Mouse (Mus musculus) spleen, adult 2 months (tissue): Measurements from ENCODE around the gene Gp1ba.

Experiments used
- CTCF ChIP-seq: fragments of 200-500 bp; IDR thresholded peaks from 2 replicates; pipeline ENCODE4 v1.5.1; 2011; ENCODE audit warnings: mild to moderate bottlenecking, inconsistent platforms; ENCODE audit not compliant: insufficient read depth, insufficient read length, insufficient replicate concordance; ENCODE audit errors: extremely low read depth
- POLR2A ChIP-seq: fragments of 200-500 bp; IDR thresholded peaks from 2 replicates; pipeline ENCODE4 v1.6.1; 2011; ENCODE audit warnings: low read depth, low read length, inconsistent platforms

DNA sequence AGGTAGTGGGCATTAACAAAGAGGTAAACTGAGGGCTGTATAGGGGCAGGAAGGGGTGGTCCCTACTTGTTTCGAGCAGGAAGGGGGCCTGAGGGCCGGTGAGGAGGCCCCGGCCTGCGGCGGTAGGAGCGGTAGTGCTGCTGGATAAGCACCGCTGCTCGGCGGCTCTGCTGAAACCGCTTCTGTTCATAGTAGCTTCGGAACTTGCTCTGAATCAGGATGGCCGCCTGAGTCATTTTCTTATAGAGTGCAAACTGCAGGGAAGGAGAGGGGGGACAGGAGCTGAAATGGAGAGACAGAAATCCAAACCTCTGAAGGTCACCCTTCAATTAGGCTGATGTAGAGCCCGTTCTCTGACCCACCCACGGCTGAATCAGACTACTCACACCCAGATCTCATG, 31.6 kb downstream of the Gp1ba start:
- TF ChIP-seq CTCF (no peak), POLR2A (no peak)
